8 mouse cellular contexts compared by ENCODE assay signal in genomic region chr5:66967646-66968045, GRCm38 (mm10).
DNase-seq lines count a peak whose midpoint lies in the region; ATAC-seq and TF ChIP-seq lines count a peak whose summit lies in the region.
"Had no signal": no experiment of that assay in that cellular context is flagged by ENCODE, and none has a peak within 500 bp of the region (broad histone marks: within the 10 kb centered on the region; RNA-seq: fewer than 3 reads in every experiment).

No protein-coding gene starts in this region.

- peak overlapping the region; percentile 55 for H3K4me2 ChIP-seq in lung, embryonic 14.5 days
- H3K4me2 ChIP-seq in forebrain, embryonic 15.5 days (replicated peaks): peak overlapping the region; percentile 51
- peak overlapping the region; percentile 43; the same call in 1 of the 2 replicates for H3K4me2 ChIP-seq in limb, embryonic 11.5 days (ENCODE audit: low read depth, severe bottlenecking)
- H3K4me2 ChIP-seq in stomach, embryonic 16.5 days (ENCODE audit: low read depth, low read length): peak overlapping the region; percentile 36

- no peak for ATAC-seq in lung, embryonic 14.5 days (ENCODE audit: insufficient read depth)
- no peak for ATAC-seq in forebrain, embryonic 15.5 days (replicated peaks)
- ATAC-seq in limb, embryonic 11.5 days (ENCODE audit: insufficient number of reproducible peaks, low FRiP score, low TSS enrichment, low read depth): no peak
- ATAC-seq in stomach, embryonic 16.5 days (ENCODE audit: insufficient read depth, low FRiP score): no peak

- TF ChIP-seq POLR2A in lung, adult 2 months (IDR thresholded peaks at IDR 0.05; ENCODE audit: borderline replicate concordance, extremely low read depth, low read depth, low read length): no peak

- H3K9ac ChIP-seq in lung, embryonic 14.5 days: peak overlapping the region; percentile 34; the same call in 1 of the 2 replicates
- H3K9ac ChIP-seq in forebrain, embryonic 15.5 days (replicated peaks): 0 out of 2 replicates have a peak overlapping the region, but pooled peaks have one; percentile 3
- no peak overlapping the region for H3K9ac ChIP-seq in limb, embryonic 11.5 days (ENCODE audit: low read length)
- H3K9ac ChIP-seq in stomach, embryonic 16.5 days (ENCODE audit: low read length): no peak overlapping the region

- no peaks in the 10 kb centered on the region for H3K36me3 ChIP-seq in lung, embryonic 14.5 days (ENCODE audit: insufficient read depth)
- no peaks in the 10 kb centered on the region for H3K36me3 ChIP-seq in forebrain, embryonic 15.5 days
- no peaks in the 10 kb centered on the region for H3K36me3 ChIP-seq in limb, embryonic 11.5 days (ENCODE audit: control insufficient read depth, insufficient read depth, low read length)
- H3K36me3 ChIP-seq in stomach, embryonic 16.5 days (ENCODE audit: control insufficient read depth, insufficient read depth, low read length): no peaks in the 10 kb centered on the region

- H3K9me3 ChIP-seq in lung, embryonic 14.5 days (ENCODE audit: low read depth, low read length): no peaks in the 10 kb centered on the region
- no peaks in the 10 kb centered on the region for H3K9me3 ChIP-seq in forebrain, embryonic 15.5 days
- no peaks in the 10 kb centered on the region for H3K9me3 ChIP-seq in limb, embryonic 11.5 days (ENCODE audit: control insufficient read depth, low read length)
- no peaks in the 10 kb centered on the region for H3K9me3 ChIP-seq in stomach, embryonic 16.5 days (replicated peaks; ENCODE audit: control insufficient read depth, low read length)

- H3K4me3 ChIP-seq in lung, embryonic 14.5 days (ENCODE audit: low read depth, low read length): peak overlapping the region; percentile 11; the same call in 1 of the 2 replicates
- H3K4me3 ChIP-seq in lung, adult 2 months (replicated peaks; ENCODE audit: extremely low read depth, low read depth, low read length): no peak overlapping the region
- peak overlapping the region; percentile 23 for H3K4me3 ChIP-seq in forebrain, embryonic 15.5 days
- H3K4me3 ChIP-seq in limb, embryonic 11.5 days (ENCODE audit: low read depth, low read length): no peak overlapping the region
- peak overlapping the region; percentile 11; the same call in 1 of the 2 replicates for H3K4me3 ChIP-seq in stomach, embryonic 16.5 days (replicated peaks; ENCODE audit: low read length)

- H3K27ac ChIP-seq in lung, embryonic 14.5 days (ENCODE audit: low read depth): peak overlapping the region; percentile 79
- H3K27ac ChIP-seq in forebrain, embryonic 15.5 days (replicated peaks): peak overlapping the region; percentile 65
- peak overlapping the region; percentile 85 for H3K27ac ChIP-seq in limb, embryonic 11.5 days (replicated peaks; ENCODE audit: low read depth, low read length)
- no peak overlapping the region for H3K27ac ChIP-seq in stomach, embryonic 16.5 days (ENCODE audit: low read length)

- no peaks in the 10 kb centered on the region for H3K27me3 ChIP-seq in lung, embryonic 14.5 days (ENCODE audit: insufficient read depth, low read length)
- no peaks in the 10 kb centered on the region for H3K27me3 ChIP-seq in forebrain, embryonic 15.5 days
- no peaks in the 10 kb centered on the region for H3K27me3 ChIP-seq in limb, embryonic 11.5 days (ENCODE audit: control insufficient read depth, insufficient read depth, low read length)
- H3K27me3 ChIP-seq in stomach, embryonic 16.5 days (ENCODE audit: control insufficient read depth, insufficient read depth, low read length): no peaks in the 10 kb centered on the region
- H3K27me3 ChIP-seq: Patski had no signal

- 45% methylated on average over 4 of the region's 4 CpGs for WGBS in lung, embryonic 14.5 days
- WGBS in lung, adult 2 months: 50% methylated on average over 4 of the region's 4 CpGs
- 37% methylated on average over 4 of the region's 4 CpGs for WGBS in forebrain, embryonic 15.5 days
- 42% methylated on average over 4 of the region's 4 CpGs for WGBS in limb, embryonic 11.5 days
- WGBS in stomach, embryonic 16.5 days: 57% methylated on average over 4 of the region's 4 CpGs

- no peak for TF ChIP-seq CTCF in lung, embryonic 14.5 days (IDR thresholded peaks at IDR 0.05; ENCODE audit: low read depth)
- TF ChIP-seq CTCF in lung, adult 2 months (IDR thresholded peaks at IDR 0.05; ENCODE audit: insufficient read depth, low read length): no peak

- DNase-seq in lung, embryonic 14.5 days: no peak
- DNase-seq in lung, adult 2 months: no peak
- DNase-seq in limb, embryonic 11.5 days (ENCODE audit: low spot score): no peak
- DNase-seq in retina, embryonic 14.5 days (ENCODE audit: low spot score): no peak
- DNase-seq in urinary bladder, postnatal 10 days (ENCODE audit: low spot score): no peak

- H3K4me1 ChIP-seq in lung, embryonic 14.5 days (ENCODE audit: insufficient read depth): 0 out of 2 replicates have a peak, but pooled peaks cover 5% of the 10 kb centered on the region
- peaks cover 7% of the 10 kb centered on the region for H3K4me1 ChIP-seq in lung, adult 2 months (ENCODE audit: control insufficient read depth, insufficient read depth, low read length)
- H3K4me1 ChIP-seq in forebrain, embryonic 15.5 days: peaks cover 31% of the 10 kb centered on the region
- peaks cover 27% of the 10 kb centered on the region for H3K4me1 ChIP-seq in limb, embryonic 11.5 days (ENCODE audit: control insufficient read depth, insufficient read depth, low read length)
- H3K4me1 ChIP-seq in stomach, embryonic 16.5 days (ENCODE audit: control insufficient read depth, insufficient read depth, low read length): no peaks in the 10 kb centered on the region

Comparison
In these comparisons a context has a peak if more than half of its experiments do, and no peak if none do; other contexts are left out.
1. H3K4me3 ChIP-seq: peak in lung, embryonic 14.5 days (single experiment), forebrain, embryonic 15.5 days (single experiment) and stomach, embryonic 16.5 days (single experiment); none in lung, adult 2 months (single experiment) and limb, embryonic 11.5 days (single experiment).
2. H3K9ac ChIP-seq: peak in lung, embryonic 14.5 days (single experiment) and forebrain, embryonic 15.5 days (single experiment); none in limb, embryonic 11.5 days (single experiment) and stomach, embryonic 16.5 days (single experiment).
3. Peak in every context shown above with its lines, with median percentiles within 50 percentile points of each other: H3K4me2 ChIP-seq.